Mouse (Mus musculus): ENCODE measurements around the gene Otop3. TPM values are rescaled to one million over a fixed set of nuclear protein-coding genes. Genes with fewer than 3 reads are reported as not detected.

Otop3 gene
- polyA plus RNA-seq, 1 experiment from 2014 or later, result 2.3 TPM

- Histone ChIP-seq H3K36me3 (ENCODE audit: control insufficient read depth, insufficient read depth, low read length) (peaks cover 30% of the 10 kb centered on the region), H3K27me3 (replicated peaks; ENCODE audit: control insufficient read depth, insufficient read depth, low read length) (no peaks in the 10 kb centered on the region), H3K4me2 (ENCODE audit: low read length) (no peak overlapping the region), H3K27ac (ENCODE audit: low read depth, low read length) (no peak overlapping the region), H3K4me3 (ENCODE audit: low read length) (no peak overlapping the region), H3K9me3 (ENCODE audit: control insufficient read depth, low read length) (no peaks in the 10 kb centered on the region), H3K9ac (ENCODE audit: low read depth, low read length) (no peak overlapping the region), H3K4me1 (ENCODE audit: control insufficient read depth, insufficient read depth, low read depth, low read length) (no peaks in the 10 kb centered on the region)
- 89% methylated on average over 7 of the region's 7 CpGs for WGBS
- no peak for ATAC-seq
Measured at GRCm38 (mm10) chr11:115391358-115391757, 56.8 kb downstream of the Otop3 start.

DNA sequence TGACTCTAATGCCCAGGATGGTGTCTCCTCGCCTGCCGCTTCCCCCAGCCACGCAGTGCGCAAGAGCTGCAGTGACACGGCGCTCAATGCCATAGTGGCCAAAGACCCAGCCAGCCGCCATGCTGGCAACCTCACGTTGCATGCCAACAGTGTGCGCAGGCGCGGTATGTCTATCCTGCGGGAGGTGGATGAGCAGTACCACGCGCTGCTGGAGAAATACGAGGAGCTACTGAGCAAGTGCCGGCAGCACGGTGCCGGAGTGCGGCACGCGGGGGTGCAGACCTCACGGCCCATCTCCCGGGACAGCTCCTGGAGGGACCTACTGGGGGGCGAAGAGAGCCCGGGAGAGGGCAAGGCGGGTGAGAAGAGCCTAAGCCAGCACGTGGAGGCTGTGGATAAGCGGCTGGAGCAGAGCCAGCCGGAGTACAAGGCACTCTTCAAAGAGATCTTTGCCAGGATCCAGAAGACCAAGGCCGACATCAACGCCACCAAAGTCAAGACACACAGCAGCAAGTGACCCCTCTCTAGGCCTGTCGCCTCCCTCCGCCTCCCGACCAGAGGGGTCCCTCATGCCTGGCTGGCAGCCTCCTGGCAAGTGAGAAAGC is 59.3 kb downstream of the Otop3 start:
- Histone ChIP-seq H3K4me2 (ENCODE audit: low read length) (no peak overlapping the region), H3K4me3 (ENCODE audit: low read length) (no peak overlapping the region), H3K27ac (ENCODE audit: low read depth, low read length) (no peak overlapping the region), H3K9me3 (ENCODE audit: control insufficient read depth, low read length) (no peaks in the 10 kb centered on the region), H3K27me3 (replicated peaks; ENCODE audit: control insufficient read depth, insufficient read depth, low read length) (no peaks in the 10 kb centered on the region), H3K4me1 (ENCODE audit: control insufficient read depth, insufficient read depth, low read depth, low read length) (no peaks in the 10 kb centered on the region), H3K36me3 (ENCODE audit: control insufficient read depth, insufficient read depth, low read length) (peaks cover 30% of the 10 kb centered on the region), H3K9ac (ENCODE audit: low read depth, low read length) (no peak overlapping the region; the same call in 1 of the 2 replicates)
- WGBS, result 67% methylated on average over 33 of the region's 34 CpGs
- ATAC-seq, result peak; percentile 37; the same call in 1 of the 2 replicates

Other genes starting within 250 kb of the Otop3 start
- gene Rab37, start 243.3 kb upstream of the Otop3 start, polyA plus RNA-seq (2015; fragmentation: Nextera tagmentation; extraction: Ambion mirVana), result 0.89 and 1.3 TPM in 2 replicates
- gene Cd300lf, start 200.7 kb upstream of the Otop3 start, polyA plus RNA-seq (2015; fragmentation: Nextera tagmentation; extraction: Ambion mirVana), result 0.29 and 0.32 TPM in 2 replicates
- 81.5 and 93.4 TPM in 2 replicates for gene Slc9a3r1, start 171.4 kb upstream of the Otop3 start, polyA plus RNA-seq (2015; fragmentation: Nextera tagmentation; extraction: Ambion mirVana)
- gene Tmem104, start 147.2 kb upstream of the Otop3 start, polyA plus RNA-seq (2015; fragmentation: Nextera tagmentation; extraction: Ambion mirVana), result 12.3 and 13.1 TPM in 2 replicates
- 20.9 and 24.6 TPM in 2 replicates for gene Nat9, start 146.9 kb upstream of the Otop3 start, polyA plus RNA-seq (2015; fragmentation: Nextera tagmentation; extraction: Ambion mirVana)
- 0.60 and 0.72 TPM in 2 replicates for gene Grin2c, start 67.5 kb upstream of the Otop3 start, polyA plus RNA-seq (2015; fragmentation: Nextera tagmentation; extraction: Ambion mirVana)
- gene Fdxr, start 57.7 kb upstream of the Otop3 start, polyA plus RNA-seq (2015; fragmentation: Nextera tagmentation; extraction: Ambion mirVana), result 21.2 and 22.5 TPM in 2 replicates
- gene Fads6, start 37.1 kb upstream of the Otop3 start, polyA plus RNA-seq (2015; fragmentation: Nextera tagmentation; extraction: Ambion mirVana), result 1.4 and 2.0 TPM in 2 replicates
- 0.06 and 0.18 TPM in 2 replicates for gene Otop2, start 27.6 kb upstream of the Otop3 start, polyA plus RNA-seq (2015; fragmentation: Nextera tagmentation; extraction: Ambion mirVana)
- 0.16 and 0.25 TPM in 2 replicates for gene Ush1g, start 12.7 kb upstream of the Otop3 start, polyA plus RNA-seq (2015; fragmentation: Nextera tagmentation; extraction: Ambion mirVana)
- 66.9 and 67.8 TPM in 2 replicates for gene Hid1, start 33.0 kb downstream of the Otop3 start, polyA plus RNA-seq (2015; fragmentation: Nextera tagmentation; extraction: Ambion mirVana)
- gene Cdr2l, start 47.2 kb downstream of the Otop3 start, polyA plus RNA-seq (2015; fragmentation: Nextera tagmentation; extraction: Ambion mirVana), result 16.1 and 18.0 TPM in 2 replicates
- 185 and 186 TPM in 2 replicates for gene Mrpl58, start 69.0 kb downstream of the Otop3 start, polyA plus RNA-seq (2015; fragmentation: Nextera tagmentation; extraction: Ambion mirVana)
- gene Atp5h, start 85.2 kb downstream of the Otop3 start, polyA plus RNA-seq (2015; fragmentation: Nextera tagmentation; extraction: Ambion mirVana), result 832 and 923 TPM in 2 replicates
- gene Kctd2, start 85.4 kb downstream of the Otop3 start, polyA plus RNA-seq (2015; fragmentation: Nextera tagmentation; extraction: Ambion mirVana), result 5.7 and 10.2 TPM in 2 replicates
- gene Trim80, start 105.8 kb downstream of the Otop3 start, polyA plus RNA-seq (2015; fragmentation: Nextera tagmentation; extraction: Ambion mirVana), result 0.15 TPM in 1 of 2 replicates, not detected in the other
- 0.34 and 0.46 TPM in 2 replicates for gene Slc16a5, start 127.7 kb downstream of the Otop3 start, polyA plus RNA-seq (2015; fragmentation: Nextera tagmentation; extraction: Ambion mirVana)
- 16.8 and 19.4 TPM in 2 replicates for gene Armc7, start 140.9 kb downstream of the Otop3 start, polyA plus RNA-seq (2015; fragmentation: Nextera tagmentation; extraction: Ambion mirVana)
- 95.8 and 104 TPM in 2 replicates for gene Nt5c, start 157.1 kb downstream of the Otop3 start, polyA plus RNA-seq (2015; fragmentation: Nextera tagmentation; extraction: Ambion mirVana)
- 1,336 TPM in 2 replicates for gene Jpt1, start 179.7 kb downstream of the Otop3 start, polyA plus RNA-seq (2015; fragmentation: Nextera tagmentation; extraction: Ambion mirVana)
- 847 and 892 TPM in 2 replicates for gene Sumo2, start 201.5 kb downstream of the Otop3 start, polyA plus RNA-seq (2015; fragmentation: Nextera tagmentation; extraction: Ambion mirVana)
- gene Nup85, start 229.7 kb downstream of the Otop3 start, polyA plus RNA-seq (2015; fragmentation: Nextera tagmentation; extraction: Ambion mirVana), result 97.5 and 107 TPM in 2 replicates

All from hindbrain, embryonic 16.5 days (tissue).